In the genomic region with DNA sequence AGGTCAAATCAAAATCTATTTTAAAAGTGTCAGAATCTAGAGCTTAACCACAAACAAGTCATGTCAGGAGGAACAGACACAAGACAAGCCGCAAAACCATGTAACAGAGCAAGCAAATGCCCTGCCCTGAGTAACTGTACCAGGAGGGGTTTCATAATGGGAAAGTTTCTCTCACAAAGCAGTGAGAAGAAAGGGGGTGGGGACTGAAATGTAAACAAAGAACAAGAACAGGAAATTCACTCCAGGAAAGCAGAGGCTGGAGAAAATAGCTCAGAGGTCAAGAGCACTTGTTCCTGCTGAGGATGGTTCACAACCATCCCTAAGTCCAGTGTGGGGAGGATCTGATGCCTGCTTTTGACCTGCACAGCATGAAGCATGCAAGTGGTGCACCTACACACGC, we compare ENCODE assay signal across 12 mouse cellular contexts. TPM values are rescaled to one million over a fixed set of nuclear protein-coding genes. Genes with fewer than 3 reads are reported as not detected.
DNase-seq lines count a peak whose midpoint lies in the region; ATAC-seq lines count a peak whose summit lies in the region.
"Had no signal": no experiment of that assay in that cellular context is flagged by ENCODE, and none has a peak within 500 bp of the region (broad histone marks: within the 10 kb centered on the region; RNA-seq: fewer than 3 reads in every experiment).

No protein-coding gene starts in this region.

- no peak for ATAC-seq in heart, embryonic 15.5 days (replicated peaks; ENCODE audit: insufficient number of reproducible peaks, insufficient read depth, low FRiP score, low read depth)
- peak; percentile 38 for ATAC-seq in CD4-positive, CD25-positive, alpha-beta regulatory T cell, adult 4 months
- ATAC-seq in megakaryocyte, adult 5-6 weeks (ENCODE audit: poor library complexity, severe bottlenecking): peak; percentile 55; the same call in 1 of the 2 replicates

- peaks cover 7% of the 10 kb centered on the region; the same call in 1 of the 2 replicates for H3K36me3 ChIP-seq in heart, embryonic 15.5 days

- H3K4me3 ChIP-seq in heart, embryonic 15.5 days: no peak overlapping the region
- H3K4me3 ChIP-seq: forebrain, embryonic 12.5 days; limb, embryonic 15.5 days had no signal

- H3K4me2 ChIP-seq in heart, embryonic 15.5 days: no peak overlapping the region
- H3K4me2 ChIP-seq: forebrain, embryonic 12.5 days; limb, embryonic 15.5 days had no signal

- peak overlapping the region; percentile 51 for H3K27ac ChIP-seq in heart, embryonic 15.5 days
- H3K27ac ChIP-seq: forebrain, embryonic 12.5 days; limb, embryonic 15.5 days had no signal

- no peaks in the 10 kb centered on the region for H3K9me3 ChIP-seq in heart, embryonic 15.5 days (replicated peaks)
- H3K9me3 ChIP-seq: forebrain, embryonic 12.5 days; limb, embryonic 15.5 days had no signal

- no peaks in the 10 kb centered on the region for H3K27me3 ChIP-seq in heart, embryonic 15.5 days
- H3K27me3 ChIP-seq: forebrain, embryonic 12.5 days; limb, embryonic 15.5 days had no signal

- 54% methylated on average over 2 of the region's 2 CpGs for WGBS in heart, embryonic 15.5 days

- H3K9ac ChIP-seq in heart, embryonic 15.5 days: no peak overlapping the region
- H3K9ac ChIP-seq: forebrain, embryonic 12.5 days; limb, embryonic 15.5 days had no signal

- H3K4me1 ChIP-seq in heart, embryonic 15.5 days (replicated peaks): peaks cover 42% of the 10 kb centered on the region

- no peak for DNase-seq in heart, postnatal 4 days
- DNase-seq in embryo, embryonic 10.5 days (ENCODE audit: low spot score): peak; percentile 33
- no peak for DNase-seq in Muller cell, postnatal 12 days (ENCODE audit: inconsistent ontology term)
- DNase-seq in urinary bladder, postnatal 25 days (ENCODE audit: low spot score): no peak
- no peak for DNase-seq in adrenal gland, postnatal 4 days (ENCODE audit: low spot score in 2 of 2)
- DNase-seq: cerebellum, postnatal 14 days; right cerebral cortex, adult 18-20 months had no signal

RNA-seq across cellular contexts. Expression of gene Tmem131, which starts 59.7 kb away (rescaled TPM):
- polyA plus RNA-seq in heart, embryonic 15.5 days (2015; fragmentation: Nextera tagmentation; extraction: Ambion mirVana): 6.2 and 8.6 TPM in 2 replicates
- 10 to 100 TPM; 37.3 to 40.6 TPM for total RNA-seq in heart, postnatal 4 days (2021)
- polyA plus RNA-seq in CD4-positive, CD25-positive, alpha-beta regulatory T cell, adult 4 months (2017; shearing (Covaris generic)): 10 to 100 TPM; 11.1 to 14.8 TPM
- total RNA-seq in megakaryocyte, adult 5-6 weeks (2015): 65.6 and 68.7 TPM in 2 replicates
- 20.3 and 32.8 TPM in 2 replicates for total RNA-seq in megakaryocyte, adult 5-6 weeks (2017)
- total RNA-seq in adrenal gland, postnatal 4 days (2021): 10 to 100 TPM; 48.9 to 52.5 TPM
